Mouse (Mus musculus): ENCODE measurements at regions not wholly inside any gene's neighbourhood (a gene's known extent, or its start where the extent isn't known, plus 50 kb on each side); places are given as distances from the start of the nearest gene placed in this dataset.

GRCm38 (mm10) chr3:9341244-9341643 is 268.6 kb downstream of the Zfp704 start:
- TF ChIP-seq CTCF (IDR thresholded peaks at IDR 0.05; ENCODE audit: borderline replicate concordance, insufficient read depth, low read depth, low read length) (no peak), POLR2A (IDR thresholded peaks at IDR 0.05; ENCODE audit: borderline replicate concordance, insufficient read depth, low read length) (no peak)

Measured in cerebellum, adult 2 months (tissue).